Mouse (Mus musculus) A20 (cell line): Measurements from ENCODE around the gene Gm8906.
"Not testable (repeated sequence)": the region's sequence is repeated elsewhere in the genome, so short reads cannot be mapped to it uniquely, and the experiment has no call there.

Source experiments
- DNase-seq: peaks from one replicate; pipeline ENCODE4 v3.0.0-alpha.2; 2011; ENCODE audit warnings: low read depth, low spot score

The Gm8906 gene

DNA sequence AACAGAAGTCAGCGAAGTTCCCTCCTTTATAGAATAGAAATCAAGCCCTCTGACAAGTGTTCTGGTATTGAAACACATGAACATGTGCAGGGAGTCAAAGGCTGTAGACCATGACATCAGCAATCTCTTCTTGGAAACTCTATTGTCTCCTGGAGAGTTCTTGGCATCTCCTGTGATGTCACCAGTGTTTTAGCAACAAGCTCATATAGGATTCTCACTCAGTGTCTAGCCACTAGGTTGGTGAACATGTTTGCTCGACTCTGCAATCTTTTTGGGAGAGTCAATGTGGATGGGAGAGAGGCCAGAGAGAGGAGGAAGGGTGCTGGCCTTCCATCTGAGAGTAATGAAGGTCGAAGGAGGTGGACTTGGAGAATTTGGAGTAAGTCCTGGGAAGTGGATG is at the start of gene Gm8906:
TSS of gene Gm8906 (plus strand) at position 301 of the 400 bp plus-strand sequence.
- DNase-seq: not testable (repeated sequence)
